Mouse (Mus musculus) lung, adult 10 weeks (tissue): ENCODE results near the gene Tbce. TPM values are rescaled to one million over a fixed set of nuclear protein-coding genes. Genes with fewer than 3 reads are reported as not detected.

Experiments used
- polyA plus RNA-seq: library from polyadenylated mRNA; stranded (reverse); fragments of 350-450 nt; fragmentation: Illumina TruSeq; extraction: RNeasy Lipid Tissue Mini Kit (QIAGEN cat#74804); gene quantifications from one replicate; pipeline ENCODE4 v1.2.3, GENCODE M21; 2014; ENCODE audit warnings: low read depth, low replicate concordance; ENCODE audit not compliant: insufficient read depth

Gene Tbce
- 24.7 TPM for polyA plus RNA-seq

GRCm38 (mm10) chr13:14039292-14039965 lies at the start of gene Tbce:
TSS of gene Tbce (minus strand) at chr13:14039638.

GRCm38 (mm10) chr13:14063013-14063941 lies 23.8 kb upstream of the Tbce start, which contains the start of the genes Arid4b and Ggps1:
TSS of gene Arid4b (plus strand) at chr13:14063232.
TSS of gene Ggps1 (minus strand) at chr13:14063488.

DNA sequence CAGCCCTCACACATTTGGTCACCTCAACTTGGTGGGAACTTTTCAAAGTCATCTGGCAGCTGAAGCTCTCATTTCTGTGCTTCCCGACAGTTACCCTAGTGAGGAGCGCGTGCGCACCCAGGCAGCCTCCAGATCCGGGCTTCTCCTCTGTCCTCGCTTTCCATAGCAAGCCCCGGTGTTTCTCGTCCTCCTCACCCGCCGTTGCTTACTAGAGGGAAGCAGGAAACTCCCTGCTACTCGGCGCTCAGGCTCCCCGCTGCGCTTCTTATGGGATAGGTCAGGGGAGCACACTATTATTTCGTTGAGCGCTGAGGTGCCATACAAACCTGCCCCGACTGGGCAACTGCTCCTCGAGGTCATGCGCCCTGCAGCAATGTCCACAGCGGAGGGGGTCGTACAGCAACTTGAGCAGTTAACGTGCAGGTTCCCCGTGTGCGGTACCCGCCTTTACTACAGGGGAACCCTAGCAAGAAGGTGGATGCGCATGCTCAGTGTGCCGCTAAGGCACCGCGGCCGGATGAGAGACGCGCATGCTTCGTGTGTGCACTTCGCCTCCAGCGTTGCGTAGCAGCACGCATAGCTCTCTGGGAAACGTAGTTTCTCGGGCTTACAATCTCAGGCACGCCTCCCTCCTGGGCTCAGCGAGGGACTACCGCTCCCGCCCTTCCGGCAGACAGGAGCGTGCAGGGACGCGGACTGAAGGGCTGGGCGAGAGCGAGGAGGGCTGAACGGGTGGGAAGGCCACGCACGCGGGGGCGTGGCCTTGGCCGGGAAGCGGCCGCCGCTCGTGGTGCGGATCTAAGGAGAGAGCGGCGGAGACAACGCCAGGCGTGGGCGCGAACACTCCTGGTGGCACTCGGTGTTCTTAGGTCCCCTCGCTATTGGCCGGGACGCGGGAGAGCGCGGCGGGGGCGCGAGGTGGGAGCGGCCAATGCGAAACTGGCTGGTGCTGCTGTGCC lies 85.3 kb downstream of the Tbce start, which contains the start of gene B3galnt2:
Gene B3galnt2, plus strand, starts transcription at position 596 of the 959 bp plus-strand sequence.

Other genes starting within 250 kb of the Tbce start
- 15.4 TPM for gene B3galnt2, start 85.2 kb downstream of the Tbce start, polyA plus RNA-seq
- 8.7 TPM for gene Arid4b, start 23.6 kb upstream of the Tbce start, polyA plus RNA-seq
- 21.6 TPM for gene Ggps1, start 23.9 kb upstream of the Tbce start, polyA plus RNA-seq